Mouse (Mus musculus) thymus, adult 2 months (tissue): Measurements from ENCODE around the gene Slco4a1.

Experiments used
- CTCF ChIP-seq: fragments of 200-500 bp; IDR thresholded peaks from 2 replicates; pipeline ENCODE4 v1.5.1; 2012; ENCODE audit warnings: mild to moderate bottlenecking, control low read depth, low read length, moderate library complexity, borderline replicate concordance; ENCODE audit not compliant: control insufficient read depth, poor library complexity, insufficient read depth; ENCODE audit errors: extremely low read depth
- POLR2A ChIP-seq: fragments of 200-500 bp; IDR thresholded peaks from 2 replicates; pipeline ENCODE4 v1.6.1; 2012; ENCODE audit warnings: mild to moderate bottlenecking, low read length, control low read depth, moderate library complexity; ENCODE audit not compliant: control insufficient read depth, poor library complexity, insufficient read depth; ENCODE audit errors: extremely low read depth

GRCm38 (mm10) chr2:180506281-180506680 lies 50.2 kb downstream of the Slco4a1 start:
- TF ChIP-seq CTCF (no peak), POLR2A (no peak)
